Mouse (Mus musculus) kidney, postnatal 0 days (tissue): ENCODE results near the gene Rara. TPM values are rescaled to one million over a fixed set of nuclear protein-coding genes. Genes with fewer than 3 reads are reported as not detected.

Experiments
- ATAC-seq: fragments of 200-750 bp; cut with Nextera tagmentation; replicated peaks from 2 replicates; pipeline ENCODE4 v1.8.0; 2017; ENCODE audit warnings: low read depth, moderate number of reproducible peaks, moderate TSS enrichment, moderate library complexity; ENCODE audit not compliant: low FRiP score
- DNase-seq: peaks from one replicate; pipeline ENCODE4 v3.0.0-alpha.2; 2016; ENCODE audit warnings: low spot score
- H3K27ac ChIP-seq: fragments of 300-500 bp; sonication (generic); 2 replicates; pipeline ENCODE4 v1.5.1; 2014; ENCODE audit warnings: mild to moderate bottlenecking
- H3K27me3 ChIP-seq: fragments of 300-500 bp; sonication (generic); 2 replicates; pipeline ENCODE4 v1.6.1; 2014; ENCODE audit warnings: low read length, mixed read lengths; ENCODE audit not compliant: insufficient read depth
- H3K36me3 ChIP-seq: fragments of 300-500 bp; sonication (generic); 2 replicates; pipeline ENCODE4 v1.6.1; 2014; ENCODE audit warnings: low read length, mixed read lengths; ENCODE audit not compliant: insufficient read depth
- H3K4me1 ChIP-seq: fragments of 300-500 bp; sonication (generic); replicated peaks from 2 replicates; pipeline ENCODE4 v1.6.1; 2014; ENCODE audit warnings: antibody characterized with exemption, low read length, mixed read lengths; ENCODE audit not compliant: insufficient read depth
- H3K4me2 ChIP-seq: fragments of 300-500 bp; sonication (generic); 2 replicates; pipeline ENCODE4 v1.6.1; 2014; ENCODE audit warnings: mild to moderate bottlenecking, low read length, moderate library complexity, mixed read lengths
- H3K4me3 ChIP-seq: fragments of 300-500 bp; sonication (generic); replicated peaks from 2 replicates; pipeline ENCODE4 v1.5.1; 2014; ENCODE audit warnings: low read depth, low read length
- H3K9ac ChIP-seq: fragments of 300-500 bp; sonication (generic); 2 replicates; pipeline ENCODE4 v1.6.1; 2014; ENCODE audit warnings: low read depth, low read length
- H3K9me3 ChIP-seq: fragments of 300-500 bp; sonication (generic); replicated peaks from 2 replicates; pipeline ENCODE4 v1.6.1; 2016; ENCODE audit warnings: low read length, inconsistent platforms, mixed read lengths
- CTCF ChIP-seq: IDR thresholded peaks from 2 replicates; pipeline ENCODE4 v1.5.1; 2016; ENCODE audit warnings: antibody characterized with exemption, low read depth, mild to moderate bottlenecking, moderate library complexity
- WGBS: fragments of 180-500 bp; shearing (Covaris S2); extraction: QIAGEN DNeasy Blood & Tissue Kit; methylation state at CpG from one replicate; pipeline ENCODE4 v1.1.7; 2014; 5-methylcytosine and 5-hydroxymethylcytosine counted together
- polyA plus RNA-seq: library from polyadenylated mRNA; unstranded; fragments of >200 nt; fragmentation: Nextera tagmentation; extraction: Ambion mirVana; gene quantifications from 2 replicates; pipeline ENCODE4 v1.2.1, GENCODE M21; 2015

Gene Rara
- polyA plus RNA-seq, 1 experiment from 2014 or later, result 25.7 TPM

DNA sequence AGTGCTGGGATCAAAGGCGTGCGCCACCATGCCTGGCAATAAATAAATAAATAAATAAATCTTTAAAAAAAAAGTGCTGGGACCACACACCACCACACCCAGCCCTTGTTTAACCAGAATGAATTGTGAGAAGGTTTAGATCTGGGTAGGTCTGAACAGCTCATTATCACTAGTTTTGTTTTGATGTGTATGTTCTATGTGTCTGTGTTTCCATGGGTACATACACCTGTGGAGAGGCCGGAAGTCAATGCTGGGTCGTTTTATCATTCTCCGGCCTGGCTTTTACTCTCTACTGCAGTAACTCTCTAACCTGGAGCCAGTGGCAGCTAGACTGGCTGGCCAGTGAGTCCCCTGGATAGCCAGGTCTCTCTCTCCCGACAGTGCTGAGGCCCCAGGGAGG, 63.2 kb downstream of the Rara start:
- no peak for DNase-seq
- no peak for ATAC-seq
- H3K4me1 ChIP-seq, result no peaks in the 10 kb centered on the region
- no peak for TF ChIP-seq CTCF
- no peak overlapping the region for H3K27ac ChIP-seq
- no peak overlapping the region for H3K4me3 ChIP-seq
- no peak overlapping the region for H3K9ac ChIP-seq
- H3K4me2 ChIP-seq, result no peak overlapping the region
- peaks cover 12% of the 10 kb centered on the region for H3K36me3 ChIP-seq
- H3K9me3 ChIP-seq, result no peaks in the 10 kb centered on the region
- no peaks in the 10 kb centered on the region for H3K27me3 ChIP-seq
- 84% methylated on average over 6 of the region's 6 CpGs for WGBS

DNA sequence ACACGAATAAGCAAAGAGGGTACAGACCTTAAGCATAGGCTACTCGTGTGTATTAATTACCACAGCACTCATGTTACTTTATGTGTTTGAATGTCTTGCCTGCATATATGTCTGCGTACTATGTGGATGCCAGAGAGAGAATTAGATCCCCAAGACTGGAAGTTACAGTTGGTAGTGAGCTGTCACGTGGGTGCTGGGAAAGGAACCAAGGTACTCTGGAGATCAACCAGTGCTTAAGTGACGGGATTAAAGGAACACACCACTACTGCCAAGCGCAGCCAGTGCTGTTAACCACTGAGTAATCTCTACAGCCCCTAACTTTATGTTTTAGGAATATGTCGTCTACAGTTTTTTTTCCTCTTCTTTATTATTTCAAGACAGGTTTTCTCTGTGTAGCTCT, 68.4 kb downstream of the Rara start:
- 92% methylated on average over 7 of the region's 7 CpGs for WGBS
- Histone ChIP-seq H3K4me2 (no peak overlapping the region), H3K4me3 (no peak overlapping the region), H3K27me3 (no peaks in the 10 kb centered on the region), H3K36me3 (peaks cover 34% of the 10 kb centered on the region), H3K9ac (no peak overlapping the region), H3K9me3 (no peaks in the 10 kb centered on the region), H3K27ac (no peak overlapping the region), H3K4me1 (no peaks in the 10 kb centered on the region)
- ATAC-seq, result no peak
- no peak for TF ChIP-seq CTCF
- DNase-seq, result no peak

DNA sequence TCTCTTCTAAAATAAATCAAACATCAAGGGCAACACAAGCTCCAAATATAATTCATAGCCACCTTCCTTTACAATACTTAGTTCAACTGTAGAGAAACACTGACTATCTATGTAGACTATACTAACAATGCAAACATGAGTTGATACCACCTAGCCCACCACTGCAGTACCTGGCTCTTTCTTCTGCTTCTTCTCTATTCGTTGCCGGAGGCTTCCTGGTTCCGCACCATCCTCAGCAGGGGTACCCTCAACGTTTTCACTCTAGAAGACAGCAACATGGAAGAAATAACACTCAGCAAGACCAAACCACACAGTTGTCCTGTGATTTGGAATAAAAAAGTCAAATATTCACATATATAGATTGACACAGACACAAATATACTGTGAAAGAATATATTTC, 70.0 kb downstream of the Rara start:
- no peak overlapping the region for H3K4me3 ChIP-seq
- H3K4me2 ChIP-seq, result no peak overlapping the region
- no peak overlapping the region for H3K27ac ChIP-seq
- H3K9me3 ChIP-seq, result no peaks in the 10 kb centered on the region
- no peak for TF ChIP-seq CTCF
- no peak overlapping the region for H3K9ac ChIP-seq
- H3K27me3 ChIP-seq, result no peaks in the 10 kb centered on the region
- DNase-seq (no peak), ATAC-seq (no peak)
- 81% methylated on average over 4 of the region's 4 CpGs for WGBS
- H3K36me3 ChIP-seq, result peaks cover 34% of the 10 kb centered on the region
- no peaks in the 10 kb centered on the region for H3K4me1 ChIP-seq

DNA sequence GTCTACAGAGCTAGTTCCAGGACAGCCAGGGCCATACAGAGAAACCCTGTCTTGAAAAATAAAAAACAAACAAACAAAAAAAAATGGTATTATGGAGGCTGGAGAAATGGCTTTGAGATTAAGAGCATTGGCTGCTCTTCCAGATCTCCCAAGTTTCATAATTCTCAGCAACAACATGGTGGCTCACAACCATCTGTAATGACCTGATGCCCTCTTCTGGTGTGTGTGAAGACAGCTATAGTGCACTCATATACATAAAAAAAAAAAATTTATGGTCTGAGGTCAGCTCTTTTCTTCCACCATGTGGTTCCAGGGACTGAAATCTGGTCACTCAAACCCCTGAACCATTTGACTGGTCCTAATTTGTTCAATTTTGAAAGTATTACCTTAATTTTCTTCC, 71.2 kb downstream of the Rara start:
- no peak overlapping the region for H3K4me3 ChIP-seq
- TF ChIP-seq CTCF, result peak; percentile 50
- H3K9me3 ChIP-seq, result no peaks in the 10 kb centered on the region
- H3K9ac ChIP-seq, result no peak overlapping the region
- H3K4me2 ChIP-seq, result no peak overlapping the region
- H3K27me3 ChIP-seq, result no peaks in the 10 kb centered on the region
- ATAC-seq, result no peak
- no peak overlapping the region for H3K27ac ChIP-seq
- H3K36me3 ChIP-seq, result peaks cover 29% of the 10 kb centered on the region; the same call in 1 of the 2 replicates
- peak; percentile 14 for DNase-seq
- no peaks in the 10 kb centered on the region for H3K4me1 ChIP-seq

DNA sequence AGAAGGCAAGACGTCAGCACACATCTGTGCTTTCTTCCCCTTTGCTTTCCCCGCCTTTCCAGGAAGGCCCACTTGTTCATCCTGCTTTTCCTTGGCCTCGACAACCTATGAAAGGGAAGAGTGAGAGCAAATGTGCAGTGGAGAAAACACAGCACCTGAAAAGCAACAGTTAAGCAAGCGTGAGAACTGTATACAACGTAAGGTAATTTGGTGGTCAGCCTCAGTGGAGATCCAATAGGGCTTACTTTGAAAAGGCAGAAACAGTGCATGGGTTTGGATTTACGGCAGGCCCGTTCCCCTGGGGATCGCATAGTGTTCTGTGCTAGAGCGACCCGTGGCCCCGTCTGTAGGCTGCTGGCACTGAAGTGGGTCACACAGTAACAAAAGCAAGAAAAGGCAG, 71.6 kb downstream of the Rara start:
- Histone ChIP-seq H3K27ac (no peak overlapping the region), H3K4me2 (no peak overlapping the region), H3K27me3 (no peaks in the 10 kb centered on the region), H3K4me1 (no peaks in the 10 kb centered on the region), H3K9me3 (no peaks in the 10 kb centered on the region), H3K36me3 (peaks cover 30% of the 10 kb centered on the region; the same call in 1 of the 2 replicates), H3K9ac (no peak overlapping the region), H3K4me3 (no peak overlapping the region)
- TF ChIP-seq CTCF, result no peak
- ATAC-seq (no peak), DNase-seq (no peak)
- 78% methylated on average over 11 of the region's 11 CpGs for WGBS

DNA sequence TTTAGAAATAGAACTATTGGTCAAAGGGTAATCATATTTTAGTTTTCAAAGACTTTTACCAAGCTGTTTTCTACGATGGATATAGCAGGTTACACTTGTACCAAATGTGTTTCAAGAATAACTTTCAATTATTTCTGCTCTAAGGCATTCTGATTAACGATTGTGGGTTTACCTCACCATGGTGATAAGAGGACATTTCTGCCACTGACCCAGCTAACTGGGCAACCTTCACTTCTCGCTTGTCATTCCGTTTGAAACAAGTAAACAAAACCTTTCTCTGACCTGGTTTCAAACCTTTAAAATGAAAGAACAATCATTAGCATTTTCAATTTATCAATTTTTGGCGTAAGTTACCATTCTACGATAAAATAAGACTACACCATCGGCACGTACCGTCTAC, 79.2 kb downstream of the Rara start:
- H3K27me3 ChIP-seq, result no peaks in the 10 kb centered on the region
- no peak for DNase-seq
- H3K36me3 ChIP-seq, result peaks cover 23% of the 10 kb centered on the region
- no peak overlapping the region for H3K9ac ChIP-seq
- no peaks in the 10 kb centered on the region for H3K4me1 ChIP-seq
- ATAC-seq, result no peak
- TF ChIP-seq CTCF, result no peak
- H3K4me3 ChIP-seq, result no peak overlapping the region
- no peaks in the 10 kb centered on the region for H3K9me3 ChIP-seq
- no peak overlapping the region for H3K27ac ChIP-seq
- H3K4me2 ChIP-seq, result no peak overlapping the region
- WGBS, result 92% methylated on average over 9 of the region's 9 CpGs

DNA sequence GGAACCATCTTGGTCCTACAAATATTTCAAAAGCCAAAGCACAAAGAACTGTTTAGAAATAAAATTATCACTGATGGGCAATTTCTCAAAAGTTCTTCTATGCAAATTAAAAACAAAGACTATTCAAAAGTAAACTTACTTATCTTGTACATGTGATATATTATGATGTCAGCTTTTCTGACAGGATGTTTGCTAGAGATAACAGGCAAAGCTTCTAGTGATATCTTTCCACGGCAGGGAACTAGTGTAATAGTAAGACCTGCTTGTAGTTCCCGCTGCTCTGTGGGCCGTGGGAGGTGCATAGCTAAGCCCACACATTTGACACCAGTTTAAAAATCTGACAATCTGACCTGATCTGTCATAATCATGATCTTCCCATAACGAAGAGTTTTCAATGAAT, 82.5 kb downstream of the Rara start:
- ATAC-seq (no peak), DNase-seq (no peak)
- Histone ChIP-seq H3K4me1 (no peaks in the 10 kb centered on the region), H3K4me3 (no peak overlapping the region), H3K4me2 (no peak overlapping the region), H3K9ac (no peak overlapping the region), H3K27me3 (no peaks in the 10 kb centered on the region), H3K27ac (no peak overlapping the region), H3K36me3 (peaks cover 33% of the 10 kb centered on the region), H3K9me3 (no peaks in the 10 kb centered on the region)
- no peak for TF ChIP-seq CTCF
- WGBS, result 86% methylated on average over 4 of the region's 4 CpGs
